Mouse (Mus musculus): ENCODE data around the gene Ankdd1a.

Ankdd1a gene

DNA sequence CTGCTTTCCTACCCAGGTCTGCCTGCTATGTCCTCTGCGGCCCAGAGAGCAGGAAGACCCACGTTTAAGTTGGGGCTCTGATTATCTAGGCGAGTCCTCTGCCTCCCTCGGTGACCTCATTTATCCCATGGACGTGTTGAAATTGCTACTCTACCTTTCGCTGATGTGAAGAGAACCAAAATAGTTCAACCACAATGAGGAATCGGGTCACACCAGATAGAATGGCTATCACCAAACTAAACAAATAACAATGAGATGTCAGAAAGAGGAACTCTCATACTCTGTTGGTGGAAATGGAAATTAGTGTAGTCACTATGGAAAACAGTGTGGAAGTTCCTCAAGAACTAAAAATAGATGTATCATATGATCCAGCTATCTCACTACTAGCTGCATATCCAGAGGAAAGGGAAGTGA, 22.1 kb upstream of the Ankdd1a start:
- no peak for DNase-seq (ENCODE audit: low spot score in 2 of 2)

DNA sequence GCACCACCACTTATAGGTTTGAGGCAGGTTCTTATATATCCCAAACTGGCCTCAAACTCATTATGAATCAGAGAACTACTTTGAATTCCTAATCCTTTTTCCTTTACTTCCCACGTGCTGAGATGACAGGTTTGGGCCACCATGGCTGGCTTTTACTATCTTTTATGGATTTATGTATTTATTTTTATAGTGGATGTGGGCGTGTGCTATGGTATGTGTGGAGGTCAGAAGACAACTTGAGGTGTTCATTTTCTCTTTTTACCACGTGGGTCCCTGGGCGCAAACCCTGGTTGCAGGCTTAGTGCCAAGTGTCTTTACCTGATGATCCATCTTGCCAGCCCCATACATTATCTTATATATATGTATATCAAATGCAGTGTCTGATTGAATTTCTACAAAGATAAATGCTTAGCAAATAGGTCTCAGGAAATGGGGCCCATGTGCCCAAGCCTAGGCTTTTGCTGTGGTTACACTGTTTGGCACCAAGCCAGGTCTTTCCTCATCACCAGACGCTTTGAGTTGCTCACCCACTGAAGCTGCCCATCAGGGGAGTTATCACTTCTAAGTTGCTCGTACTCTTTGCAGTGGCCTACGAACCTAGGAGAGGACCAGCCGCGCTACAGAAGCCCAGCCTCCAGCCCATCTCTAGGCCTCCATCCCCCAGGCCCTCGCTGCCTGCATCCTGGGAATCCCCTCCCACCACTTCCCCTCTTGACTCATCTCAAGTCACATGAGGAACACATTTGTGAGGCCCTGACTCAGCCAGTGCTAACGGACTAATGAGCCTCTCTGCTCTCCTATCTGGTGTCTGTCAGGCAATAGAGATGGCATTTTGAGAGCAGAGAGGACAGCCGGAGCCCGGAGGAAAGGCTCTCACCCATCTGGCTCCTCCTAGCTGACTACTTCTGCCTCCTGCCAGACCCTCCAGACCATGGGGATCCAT, 21.4 kb upstream of the Ankdd1a start:
- no peak for DNase-seq (ENCODE audit: low spot score in 2 of 2)

DNA sequence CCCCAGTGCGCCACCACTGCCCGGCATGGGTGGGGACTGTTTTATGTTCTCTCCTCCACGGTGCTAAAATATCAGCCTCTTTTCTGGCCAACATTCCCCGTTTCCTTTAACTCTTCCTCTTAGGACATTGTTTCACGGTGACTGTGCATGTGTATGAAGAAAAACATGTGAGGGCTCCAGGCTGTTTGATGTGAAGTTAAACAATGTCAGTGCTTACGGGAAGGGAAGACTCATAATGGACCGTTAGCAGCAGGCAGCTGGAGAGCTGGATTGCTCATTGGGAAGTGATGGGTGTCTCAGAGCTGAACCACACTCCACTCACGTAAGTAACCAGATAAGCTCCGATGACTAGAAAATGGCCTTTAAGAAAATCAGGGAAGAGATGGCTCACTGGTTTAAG, 19.7 kb upstream of the Ankdd1a start:
- DNase-seq (ENCODE audit: low spot score in 2 of 2) = no peak

DNA sequence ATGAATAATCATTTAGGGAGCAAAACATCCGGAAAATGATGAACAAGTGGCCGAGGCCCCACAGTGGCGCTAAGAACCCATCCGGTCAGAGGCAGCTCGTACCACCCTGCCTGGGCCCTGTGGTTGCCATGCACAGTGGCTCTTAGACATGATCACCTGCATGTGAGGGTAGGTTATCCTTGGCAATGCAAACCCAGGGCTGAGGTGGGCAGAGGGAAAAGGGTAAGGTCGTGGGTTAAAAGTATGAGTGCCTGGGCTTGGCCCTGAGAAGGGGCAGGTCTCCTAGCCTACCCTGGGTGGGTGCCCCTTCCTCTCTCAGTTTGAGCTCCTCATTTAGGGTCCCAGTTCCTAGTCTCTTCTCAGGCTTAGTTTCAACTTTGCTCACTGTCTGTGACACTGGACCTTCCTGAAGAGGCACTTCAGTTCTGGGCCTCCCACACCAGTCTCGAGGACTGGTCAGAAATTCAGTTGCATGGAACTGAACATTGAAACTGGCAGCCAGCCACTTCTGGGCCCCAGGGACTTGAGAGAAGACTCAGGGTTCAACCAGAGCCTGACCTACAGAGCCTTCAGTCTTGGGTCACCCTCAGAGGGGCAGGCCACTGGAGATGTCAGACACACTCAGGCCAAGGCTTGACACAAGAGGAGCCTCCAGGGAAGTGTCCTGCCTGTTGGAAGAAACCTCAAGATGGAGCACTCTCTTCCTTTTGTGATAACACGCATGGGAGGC, 18.1 kb upstream of the Ankdd1a start:
- no peak for DNase-seq (ENCODE audit: low spot score in 2 of 2)

DNA sequence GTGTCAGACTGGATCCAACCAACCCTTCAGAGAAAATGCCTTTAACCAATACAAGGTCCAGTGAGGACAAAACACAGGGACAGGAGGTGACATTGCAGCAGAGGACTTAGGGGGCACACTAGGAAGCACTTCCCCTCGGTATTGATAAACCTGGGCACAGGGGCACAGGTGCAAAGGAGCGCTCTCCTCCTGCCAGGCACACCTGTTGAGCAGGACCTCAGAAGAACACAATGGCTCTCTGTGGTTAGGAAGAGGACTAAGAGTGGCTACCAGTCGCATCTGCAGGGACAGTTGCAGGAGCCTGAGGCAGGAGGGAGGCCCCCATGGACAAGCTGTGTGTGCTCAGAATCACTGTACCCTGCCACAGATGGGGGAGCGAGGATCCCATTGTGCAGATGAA, 16.5 kb upstream of the Ankdd1a start:
- DNase-seq (ENCODE audit: low spot score in 2 of 2) = no peak

DNA sequence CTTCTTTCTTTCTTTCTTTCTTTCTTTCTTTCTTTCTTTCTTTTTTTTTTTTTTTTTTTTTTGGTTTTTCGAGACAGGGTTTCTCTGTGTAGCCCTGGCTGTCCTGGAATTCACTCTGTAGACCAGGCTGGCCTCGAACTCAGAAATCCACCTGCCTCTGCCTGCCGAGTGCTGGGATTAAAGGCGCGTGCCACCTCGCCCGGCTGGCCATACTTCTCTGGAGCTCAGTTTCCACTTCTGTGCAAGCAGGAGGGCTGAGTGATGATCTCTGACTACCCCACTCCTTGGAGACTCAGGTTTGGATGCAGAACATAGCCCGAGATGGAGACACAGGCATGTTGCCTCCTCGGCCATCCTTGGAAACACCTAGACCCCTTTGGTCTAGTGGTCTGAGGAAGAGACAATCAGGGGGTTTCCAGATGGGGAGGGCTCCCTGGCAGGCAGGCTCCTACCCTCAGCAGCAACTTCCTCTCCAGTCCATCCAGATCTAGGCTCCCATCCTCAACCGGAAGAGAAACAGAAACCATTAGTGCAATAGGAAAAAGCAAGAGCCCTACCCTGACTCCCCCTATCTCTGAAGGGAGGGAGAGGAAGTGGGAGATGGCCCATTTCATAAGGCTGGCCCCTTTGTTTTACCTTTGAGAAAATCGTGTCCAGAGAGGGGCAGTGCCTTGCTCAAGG, 15.9 kb upstream of the Ankdd1a start:
- no peak for DNase-seq (ENCODE audit: low spot score in 2 of 2)

DNA sequence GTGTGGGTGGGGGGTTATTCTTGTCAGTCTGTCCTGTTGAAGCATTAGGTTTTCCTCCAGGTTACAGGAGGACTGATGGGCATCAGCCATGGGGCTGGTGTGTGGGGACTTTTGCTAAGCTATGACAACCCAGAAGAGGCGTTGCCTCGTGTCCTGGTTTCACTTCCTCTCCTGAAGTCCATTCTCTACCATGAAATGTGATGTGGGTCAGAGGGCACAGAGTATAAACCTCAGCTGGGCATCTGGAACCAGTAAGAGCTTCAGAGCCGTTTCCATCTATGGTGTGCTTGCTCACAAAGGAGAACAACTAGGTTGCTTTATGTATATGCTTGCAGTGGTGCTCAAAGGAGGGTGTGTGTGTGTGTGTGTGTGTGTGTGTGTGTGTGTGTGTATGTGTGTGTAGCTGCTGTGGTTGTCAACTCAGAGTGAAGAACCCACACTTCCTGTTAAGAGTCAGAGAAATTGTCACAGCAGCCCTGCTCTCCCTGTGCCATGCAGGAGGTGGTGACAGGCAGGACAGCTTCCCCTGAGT, 15.3 kb upstream of the Ankdd1a start:
- no peak for DNase-seq (ENCODE audit: low spot score in 2 of 2)

DNA sequence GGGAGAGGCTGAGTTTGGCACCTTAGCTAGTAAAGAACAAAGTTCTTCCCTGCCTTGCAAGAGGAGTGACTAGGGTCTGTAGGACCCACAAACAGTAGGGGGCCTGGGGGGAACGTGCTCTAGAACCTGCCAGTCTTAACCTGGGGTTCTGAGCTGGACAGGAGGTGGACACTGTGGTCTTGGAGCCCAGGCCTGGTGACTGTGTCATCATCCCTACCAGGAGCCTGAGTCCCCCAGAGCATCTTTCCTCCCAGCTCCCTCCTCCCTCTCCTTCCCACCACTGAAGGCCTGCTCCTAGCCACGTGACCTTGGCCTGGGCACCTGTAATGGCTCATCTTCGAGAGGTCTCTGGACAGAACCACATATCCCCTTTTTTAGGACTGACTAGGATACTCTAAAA, 14.1 kb upstream of the Ankdd1a start:
- no peak for DNase-seq (ENCODE audit: low spot score in 2 of 2)

DNA sequence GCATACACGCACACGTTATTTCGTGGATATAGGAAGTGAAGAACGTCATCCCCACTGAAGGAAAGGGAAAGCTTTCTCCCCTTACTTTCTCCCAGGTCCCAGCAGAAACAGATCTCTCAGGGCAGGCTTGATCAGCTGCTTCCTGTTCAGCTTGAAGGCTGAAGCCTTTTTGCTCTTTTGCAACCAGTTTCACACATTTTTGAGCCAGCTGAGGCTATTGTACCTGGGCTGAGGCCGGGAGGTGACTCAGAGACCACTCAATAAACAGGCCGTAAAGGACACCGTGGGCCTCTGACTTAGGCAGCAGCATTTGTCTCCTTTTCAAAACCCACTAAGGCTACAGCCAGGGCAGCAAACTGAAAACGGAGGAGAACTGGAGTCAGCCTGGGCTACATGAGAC, 13.0 kb upstream of the Ankdd1a start:
- DNase-seq (ENCODE audit: low spot score in 2 of 2) = no peak

DNA sequence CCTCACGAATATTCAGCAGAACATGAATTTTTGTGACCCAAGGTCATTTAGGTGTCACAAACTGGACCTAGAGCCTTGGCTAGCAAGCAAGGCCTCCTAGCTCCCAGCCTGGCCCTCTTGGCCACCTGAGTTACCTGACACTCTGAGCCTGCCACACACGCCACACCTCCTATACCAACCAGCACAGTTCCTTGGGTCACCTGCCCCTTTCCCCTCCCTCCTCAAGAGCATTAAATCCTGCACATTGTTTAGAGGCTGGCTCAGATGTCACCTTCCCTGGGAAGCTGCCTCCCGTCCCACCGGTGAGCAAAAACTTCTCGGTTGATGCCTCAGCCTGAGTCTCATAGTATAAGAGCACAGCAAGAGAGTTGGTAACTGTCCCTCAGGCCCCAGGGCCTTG, 11.3 kb upstream of the Ankdd1a start:
- no peak for DNase-seq (ENCODE audit: low spot score in 2 of 2)

DNA sequence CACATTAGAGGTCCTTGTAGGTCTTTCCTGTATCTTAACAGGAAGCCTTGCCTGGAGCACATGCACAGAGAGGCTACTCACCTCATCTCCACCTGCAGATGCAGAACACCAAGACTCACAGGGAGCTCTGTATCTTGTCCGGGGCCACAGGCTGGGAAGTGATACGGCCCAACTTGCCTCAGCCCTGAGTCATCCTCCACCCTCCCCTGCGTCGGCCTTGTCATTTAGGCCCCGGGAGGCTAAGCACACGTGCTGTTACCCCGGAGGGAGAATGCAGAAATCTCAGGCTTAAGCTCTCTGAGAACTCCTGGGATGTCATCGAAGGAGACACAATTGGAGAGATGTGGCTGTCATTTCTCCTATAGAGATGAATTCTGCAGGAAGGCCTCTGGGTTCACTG, 9.7 kb upstream of the Ankdd1a start:
- no peak for DNase-seq (ENCODE audit: low spot score in 2 of 2)

DNA sequence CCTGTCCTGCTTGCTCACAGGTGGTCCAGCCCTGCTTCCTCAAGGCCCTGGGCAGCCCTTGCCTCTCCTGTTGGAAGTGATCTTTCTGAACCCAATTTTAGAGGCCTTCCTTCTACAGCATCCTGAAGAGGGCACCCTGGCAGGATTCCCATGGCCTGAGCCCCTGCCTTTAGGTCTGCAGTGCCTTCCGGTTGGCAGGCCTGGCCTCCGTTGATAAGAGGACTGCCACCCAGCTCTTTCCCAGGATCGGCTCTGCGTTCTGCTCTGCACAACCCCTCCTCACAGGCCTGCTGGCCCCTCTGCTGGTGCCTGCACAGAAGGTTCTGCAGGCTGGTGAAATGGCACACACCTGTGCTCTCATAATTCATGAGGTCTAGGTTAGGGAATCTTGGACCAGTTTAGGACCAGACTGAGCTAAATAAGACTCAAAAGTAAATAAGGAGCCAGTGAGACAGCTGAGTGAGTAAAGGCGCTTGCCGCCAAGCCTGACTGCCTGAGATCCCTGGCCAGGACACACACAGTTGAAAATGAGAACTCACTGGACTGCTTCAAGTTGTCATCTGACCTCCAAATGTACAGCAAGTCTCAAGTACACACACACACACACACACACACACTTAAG, 8.5 kb upstream of the Ankdd1a start:
- no peak for DNase-seq (ENCODE audit: low spot score in 2 of 2)

DNA sequence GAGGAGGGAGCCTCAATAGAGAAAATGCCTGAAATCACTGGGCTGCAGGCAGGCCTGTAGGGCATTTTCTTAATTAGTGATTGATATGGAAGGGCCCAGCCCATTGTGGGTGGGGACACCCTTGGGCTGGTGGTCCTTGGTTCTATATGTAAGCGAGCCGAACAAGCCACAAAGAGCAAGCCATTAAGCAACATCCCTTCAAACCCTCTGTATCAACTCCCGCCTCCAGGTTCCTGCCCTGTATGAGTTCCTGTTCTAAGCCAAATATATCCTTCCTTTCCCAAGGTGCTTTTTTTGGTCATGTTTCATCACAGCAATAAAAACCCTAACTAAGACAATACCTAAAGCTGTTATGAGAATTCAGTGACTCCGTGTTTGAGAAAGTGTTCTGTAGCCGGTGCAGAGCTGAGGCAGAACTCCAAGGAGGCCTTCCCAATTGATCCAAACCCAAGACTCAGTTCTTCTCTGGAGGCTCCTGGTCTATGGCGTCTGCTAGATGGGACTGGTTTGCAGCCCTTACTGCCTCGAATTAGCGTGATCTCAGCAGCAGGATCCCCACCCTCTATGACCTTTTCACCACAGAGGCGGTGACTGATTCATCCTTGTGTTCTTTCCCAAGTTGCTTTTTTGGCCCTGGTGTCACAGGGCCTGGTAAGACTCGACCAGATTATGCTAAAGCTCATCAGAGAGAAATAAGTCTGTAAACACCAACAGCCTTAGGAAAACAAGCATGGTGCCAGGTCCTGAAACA, 5.6 kb upstream of the Ankdd1a start:
- DNase-seq (ENCODE audit: low spot score in 2 of 2) = no peak

DNA sequence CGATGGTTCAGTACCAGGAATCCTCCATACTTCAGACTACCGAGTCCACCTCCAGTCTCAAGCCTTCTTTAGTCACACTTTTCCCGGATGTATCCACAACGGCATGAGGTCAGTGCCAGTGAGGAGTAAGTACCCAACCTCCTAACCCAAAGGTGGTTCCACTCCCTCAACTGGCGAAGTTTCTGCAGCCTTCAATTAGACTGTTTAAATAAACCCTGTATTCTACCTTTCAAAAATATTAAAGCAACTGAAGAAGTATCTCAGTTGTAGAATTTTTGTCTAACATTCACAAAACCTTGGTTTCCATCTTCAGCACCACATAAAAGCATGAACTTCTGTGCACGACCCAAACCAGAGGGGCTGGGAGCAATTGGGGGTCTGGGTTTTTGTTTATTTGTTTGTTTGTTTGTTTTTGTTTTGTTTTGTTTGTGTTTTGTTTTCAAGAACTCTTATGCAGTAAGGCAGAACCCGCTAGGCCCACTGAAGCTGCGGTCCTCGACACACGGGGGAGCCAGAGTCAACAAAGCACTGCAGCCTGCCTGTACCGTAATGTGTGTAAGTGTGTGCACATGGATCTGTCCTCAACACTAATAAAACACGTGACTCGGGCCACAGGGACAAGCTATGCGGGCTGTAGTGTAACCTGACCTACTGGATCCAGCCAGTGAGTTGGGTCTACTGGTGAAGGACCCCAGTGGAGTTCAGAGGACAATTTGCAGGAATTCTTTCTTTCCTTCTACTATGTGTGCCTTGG, 3.8 kb upstream of the Ankdd1a start:
- peak; percentile 58 to 72 for DNase-seq (ENCODE audit: low spot score in 2 of 2)

DNA sequence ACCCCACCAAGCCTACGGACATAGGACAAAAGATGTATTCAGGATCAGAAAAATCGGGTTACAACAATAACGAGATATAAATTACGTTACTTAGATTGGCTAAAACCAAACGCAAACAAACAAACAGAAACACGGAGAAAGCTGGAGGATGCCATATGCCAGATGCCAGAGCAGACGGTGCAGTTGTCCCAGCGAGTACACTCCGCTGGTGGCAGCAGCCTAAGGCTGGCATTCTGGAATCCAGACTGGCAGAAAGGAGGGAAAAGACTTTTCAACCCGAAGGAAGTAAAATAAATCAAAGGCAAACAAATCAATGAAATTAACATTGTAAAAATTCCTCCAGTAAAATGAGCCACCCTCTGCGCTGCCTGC, 498 bp upstream of the Ankdd1a start:
- DNase-seq (ENCODE audit: low spot score in 2 of 2) = no peak

DNA sequence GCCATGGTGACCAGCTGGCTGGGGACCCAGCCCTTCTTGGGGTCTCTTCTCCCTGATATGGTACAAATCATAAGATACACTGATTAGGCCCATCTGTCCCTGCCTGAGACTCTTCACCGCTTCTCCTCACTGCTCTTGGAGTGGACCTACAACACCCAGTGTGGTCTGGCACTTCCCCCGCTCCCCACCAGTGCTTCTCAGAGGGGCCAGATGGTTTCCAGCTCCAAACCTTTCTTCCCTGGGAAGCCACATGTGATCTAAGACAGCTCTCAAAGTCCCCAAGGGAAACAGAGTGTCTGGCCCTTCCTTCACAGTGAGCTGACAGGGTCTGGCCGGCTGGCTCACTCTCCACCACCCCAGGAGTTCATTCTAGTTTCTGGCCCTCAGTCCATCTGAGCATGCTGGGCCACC, 5.1 kb downstream of the Ankdd1a start:
- DNase-seq (ENCODE audit: low spot score in 2 of 2) = no peak

DNA sequence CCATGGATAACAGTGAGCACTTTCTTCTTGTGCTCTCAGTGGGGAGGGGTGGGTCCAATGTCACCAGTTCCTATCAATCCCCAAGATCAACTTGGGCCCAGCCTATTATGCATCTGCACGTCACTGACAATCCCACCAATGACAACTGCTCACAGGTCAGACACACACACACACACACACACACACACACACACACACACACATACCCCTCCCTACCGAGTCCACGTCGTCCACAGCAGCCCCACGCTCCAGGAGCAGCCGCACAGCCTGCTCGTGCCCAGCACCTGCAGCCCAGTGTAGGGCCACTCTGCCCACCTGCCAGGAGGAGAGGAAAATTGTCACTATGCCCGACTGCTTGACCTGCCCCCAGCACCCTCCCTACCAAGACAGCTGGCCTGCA, 5.6 kb downstream of the Ankdd1a start:
- no peak for DNase-seq (ENCODE audit: low spot score in 2 of 2)

DNA sequence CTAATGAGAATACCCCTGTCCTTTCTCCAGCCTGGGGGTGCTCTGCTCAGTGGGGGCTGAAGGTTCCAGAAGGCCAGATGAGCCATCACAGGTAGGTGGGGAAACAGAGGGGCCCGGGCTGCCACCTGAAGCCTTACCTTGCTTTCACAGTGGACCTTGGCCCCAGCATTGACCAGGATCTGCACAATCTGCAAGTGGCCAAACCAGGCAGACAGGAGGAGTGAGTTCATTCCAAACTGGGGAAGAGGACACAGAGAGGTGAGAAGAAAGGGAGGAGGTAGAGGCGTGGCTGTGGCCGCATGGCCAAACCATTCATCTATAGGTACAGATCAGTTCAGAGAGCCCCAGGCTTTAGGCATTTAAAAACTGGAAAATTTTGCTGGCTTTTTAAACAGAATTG, 7.5 kb downstream of the Ankdd1a start:
- no peak for DNase-seq (ENCODE audit: low spot score in 2 of 2)

DNA sequence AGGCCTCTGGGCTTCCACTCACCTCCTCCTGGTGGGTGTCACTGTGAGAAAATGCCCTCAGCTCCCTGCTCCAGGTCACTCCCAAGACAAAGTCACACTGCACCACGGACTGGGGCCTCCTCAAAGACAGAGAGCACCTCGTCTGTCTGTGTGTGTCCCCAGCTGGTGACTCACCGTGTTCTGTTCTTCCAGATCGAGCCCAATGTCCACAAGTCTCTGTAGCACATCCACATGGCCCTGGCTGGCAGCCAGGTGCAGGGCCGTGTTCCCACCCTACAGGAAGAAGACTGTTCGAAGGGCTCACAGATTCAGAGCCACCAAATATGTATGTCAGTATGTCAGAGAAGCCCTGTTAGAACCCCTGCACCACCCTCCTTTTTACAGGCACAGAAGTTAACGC, 11.5 kb downstream of the Ankdd1a start:
- no peak for DNase-seq (ENCODE audit: low spot score in 2 of 2)

DNA sequence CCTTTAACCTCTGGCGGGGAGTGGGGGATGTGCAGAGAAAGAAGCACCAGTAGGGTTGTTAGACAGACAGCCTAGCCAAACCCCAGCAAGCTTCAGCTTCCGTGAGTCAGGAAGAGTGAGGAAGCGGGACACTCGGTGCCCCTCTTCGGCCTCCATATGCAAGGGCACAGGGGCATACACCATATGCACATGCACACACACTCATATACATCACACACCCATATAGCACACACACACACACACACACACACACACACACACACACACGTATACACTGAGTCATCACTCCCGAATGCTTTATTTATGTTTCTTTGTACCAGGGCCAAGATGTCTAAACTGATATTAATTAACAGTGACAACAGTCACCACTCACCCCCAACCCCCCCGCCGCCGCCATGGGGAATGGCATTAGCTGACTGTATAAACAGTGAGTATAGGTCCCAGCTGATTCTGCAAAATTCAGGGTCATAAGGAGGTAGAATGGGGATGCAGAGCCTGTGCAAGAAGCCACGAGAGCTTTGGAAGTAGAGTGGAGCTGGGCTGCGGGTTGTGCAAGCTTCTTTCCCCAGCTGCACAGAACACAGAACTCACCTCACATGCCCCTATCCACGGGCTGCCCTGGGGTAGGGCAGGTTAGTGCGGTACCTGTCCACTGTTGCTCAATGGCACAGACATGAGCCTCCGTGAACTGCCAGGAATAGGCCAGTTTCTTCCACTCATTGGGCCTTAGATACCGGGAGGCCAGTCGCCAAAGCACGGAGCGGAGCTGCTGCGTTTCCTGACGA, 17.1 kb downstream of the Ankdd1a start:
- DNase-seq (ENCODE audit: low spot score in 2 of 2) = no peak

Data from right cerebral cortex, postnatal 36 days (tissue).